Mouse (Mus musculus): ENCODE measurements around the gene Ctsl. TPM values are rescaled to one million over a fixed set of nuclear protein-coding genes. Genes with fewer than 3 reads are reported as not detected.

Gene Ctsl
- total RNA-seq, 2 experiments from 2014 or later: 30.9 to 35.4 TPM

- ATAC-seq (replicated peaks; ENCODE audit: poor library complexity): no peak
Observed at GRCm38 (mm10) chr13:64314041-64314440, 56.6 kb downstream of the Ctsl start.

- peak; percentile 15 for ATAC-seq (replicated peaks; ENCODE audit: poor library complexity)
Observed at GRCm38 (mm10) chr13:64312916-64313289, 57.8 kb downstream of the Ctsl start.

GRCm38 (mm10) chr13:64312024-64312915, 58.4 kb downstream of the Ctsl start, which contains the start of gene Aaed1:
Aaed1 (minus strand) TSS chr13:64312710.
- peak; percentile 71 for ATAC-seq (replicated peaks; ENCODE audit: poor library complexity)

DNA sequence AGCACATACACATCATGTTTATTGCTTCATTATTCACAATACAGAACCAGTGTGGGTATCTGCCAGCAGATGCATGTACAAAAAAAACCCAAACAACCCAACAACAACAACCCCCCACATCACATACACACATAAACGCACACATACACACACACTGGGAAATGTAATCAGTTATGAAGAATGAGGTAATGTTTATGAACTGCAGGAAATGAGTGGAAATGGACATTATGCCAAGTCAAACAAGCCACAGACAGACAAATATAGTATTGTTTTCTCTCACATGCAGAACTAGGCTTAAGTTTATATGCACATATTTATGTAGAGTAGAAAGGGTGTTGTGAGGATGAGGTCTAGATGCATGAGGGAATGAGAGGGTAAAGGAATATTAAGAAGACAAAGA, 59.4 kb downstream of the Ctsl start:
- no peak for ATAC-seq (replicated peaks; ENCODE audit: poor library complexity)

- no peak for ATAC-seq (replicated peaks; ENCODE audit: poor library complexity)
Observed at GRCm38 (mm10) chr13:64310585-64310984, 60.1 kb downstream of the Ctsl start.

GRCm38 (mm10) chr13:64309842-64310241, 60.8 kb downstream of the Ctsl start:
- peak; percentile 43 for ATAC-seq (replicated peaks; ENCODE audit: poor library complexity)

Other genes with a start within 250 kb of the Ctsl start
- 3.5 and 5.4 TPM in 2 replicates for gene Slc35d2, start 241.5 kb downstream of the Ctsl start, total RNA-seq (2015)
- gene Slc35d2, start 241.5 kb downstream of the Ctsl start, total RNA-seq (2017): 4.3 and 5.4 TPM in 2 replicates
- 42.8 and 49.3 TPM in 2 replicates for gene Zfp367, start 217.7 kb downstream of the Ctsl start, total RNA-seq (2015)
- 41.9 and 52.3 TPM in 2 replicates for gene Zfp367, start 217.7 kb downstream of the Ctsl start, total RNA-seq (2017)
- 3.4 and 3.9 TPM in 2 replicates for gene Habp4, start 209.1 kb downstream of the Ctsl start, total RNA-seq (2015)
- gene Habp4, start 209.1 kb downstream of the Ctsl start, total RNA-seq (2017): 2.4 TPM in 2 replicates
- gene Cdc14b, start 95.6 kb downstream of the Ctsl start, total RNA-seq (2015): 1.6 and 1.9 TPM in 2 replicates
- 0.74 and 2.4 TPM in 2 replicates for gene Cdc14b, start 95.6 kb downstream of the Ctsl start, total RNA-seq (2017)
- gene Aaed1, start 58.2 kb downstream of the Ctsl start, total RNA-seq (2015): 19.6 and 20.3 TPM in 2 replicates
- 33.1 and 42.4 TPM in 2 replicates for gene Aaed1, start 58.2 kb downstream of the Ctsl start, total RNA-seq (2017)
- gene Cdk20, start 61.4 kb upstream of the Ctsl start, total RNA-seq (2015): 0.44 and 3.3 TPM in 2 replicates
- 1.7 and 2.7 TPM in 2 replicates for gene Cdk20, start 61.4 kb upstream of the Ctsl start, total RNA-seq (2017)
- gene Fam240b, start 126.9 kb upstream of the Ctsl start, total RNA-seq (2015): not detected in 2 replicates
- gene Fam240b, start 126.9 kb upstream of the Ctsl start, total RNA-seq (2017): not detected in 2 replicates

Data from megakaryocyte progenitor cell, adult 5-6 weeks (primary cell).